Mouse (Mus musculus): ENCODE results near the gene Sidt2. TPM values are rescaled to one million over a fixed set of nuclear protein-coding genes. Genes with fewer than 3 reads are reported as not detected.

The Sidt2 gene
- total and polyA plus RNA-seq, 3 experiments, result 14.6 to 54.4 (median 25.7) TPM

DNA sequence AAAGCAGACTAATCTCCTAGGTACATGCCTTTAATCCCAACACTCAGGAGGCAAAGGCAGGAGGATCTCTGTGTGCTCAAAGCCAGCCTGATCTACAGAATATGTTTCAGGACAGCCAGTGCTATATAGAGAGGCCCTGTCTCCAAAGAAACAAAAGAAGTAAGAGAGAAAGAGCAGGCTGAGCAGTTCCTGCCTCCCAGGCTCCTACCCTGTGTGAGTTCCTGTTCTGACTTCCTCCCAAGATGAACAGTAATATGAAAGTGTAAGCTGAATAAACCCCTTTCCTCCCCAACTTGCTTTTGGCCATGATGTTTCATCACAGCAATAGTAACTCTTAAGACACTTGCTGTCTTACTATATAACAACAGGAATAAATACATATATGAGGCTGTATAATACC lies 61.4 kb downstream of the Sidt2 start:
- DNase-seq (ENCODE audit: low spot score), result no peak
- TF ChIP-seq CTCF (IDR thresholded peaks at IDR 0.05; ENCODE audit: low read depth, low read length) (no peak), GATA2 (IDR thresholded peaks at IDR 0.05; ENCODE audit: borderline replicate concordance, low read depth, low read length) (no peak), POLR2AphosphoS5 (IDR thresholded peaks at IDR 0.05; ENCODE audit: insufficient replicate concordance, low read depth, low read length) (no peak), TAL1 (conservative IDR thresholded peaks at IDR 0.05; ENCODE audit: low read depth, low read length) (no peak), GATA1 (IDR thresholded peaks at IDR 0.05; ENCODE audit: borderline replicate concordance, low read length) (no peak)
- Histone ChIP-seq H3K27me3 (ENCODE audit: insufficient read depth, low read length) (no peaks in the 10 kb centered on the region), H3K4me1 (ENCODE audit: insufficient read depth, low read depth, low read length) (peaks cover 9% of the 10 kb centered on the region; the same call in 1 of the 2 replicates), H3K9me3 (replicated peaks) (no peaks in the 10 kb centered on the region), H3K4me3 (ENCODE audit: low read depth, low read length) (no peak overlapping the region), H3K36me3 (replicated peaks) (peaks cover 85% of the 10 kb centered on the region)
- ATAC-seq (ENCODE audit: extremely low read depth, insufficient number of reproducible peaks, low FRiP score, poor library complexity, severe bottlenecking), result no peak

Other genes starting within 250 kb of the Sidt2 start
- gene Cep164, start 126.6 kb downstream of the Sidt2 start, total RNA-seq (2014; fragmentation: Nextera tagmentation), result 38.3 and 77.4 TPM in 2 replicates
- gene Cep164, start 126.6 kb downstream of the Sidt2 start, total RNA-seq (2017), result 17.1 and 21.9 TPM in 2 replicates
- 95.3 and 106 TPM in 2 replicates for gene Cep164, start 126.6 kb downstream of the Sidt2 start, polyA plus RNA-seq (2012)
- gene Bace1, start 116.7 kb downstream of the Sidt2 start, total RNA-seq (2014; fragmentation: Nextera tagmentation), result not detected in 2 replicates
- gene Bace1, start 116.7 kb downstream of the Sidt2 start, total RNA-seq (2017), result 0.17 and 0.22 TPM in 2 replicates
- 0.06 and 0.07 TPM in 2 replicates for gene Bace1, start 116.7 kb downstream of the Sidt2 start, polyA plus RNA-seq (2012)
- gene Pcsk7, start 48.8 kb downstream of the Sidt2 start, total RNA-seq (2014; fragmentation: Nextera tagmentation), result 7.1 and 7.3 TPM in 2 replicates
- 11.8 and 19.1 TPM in 2 replicates for gene Pcsk7, start 48.8 kb downstream of the Sidt2 start, total RNA-seq (2017)
- gene Pcsk7, start 48.8 kb downstream of the Sidt2 start, polyA plus RNA-seq (2012), result 5.3 and 6.3 TPM in 2 replicates
- gene Rnf214, start 48.3 kb downstream of the Sidt2 start, total RNA-seq (2014; fragmentation: Nextera tagmentation), result 33.5 and 42.4 TPM in 2 replicates
- gene Rnf214, start 48.3 kb downstream of the Sidt2 start, total RNA-seq (2017), result 22.4 and 31.7 TPM in 2 replicates
- 11.2 and 16.7 TPM in 2 replicates for gene Rnf214, start 48.3 kb downstream of the Sidt2 start, polyA plus RNA-seq (2012)
- not detected in 2 replicates for gene Tagln, start 19.2 kb downstream of the Sidt2 start, total RNA-seq (2014; fragmentation: Nextera tagmentation)
- 0.38 TPM in 1 of 2 replicates, not detected in the other for gene Tagln, start 19.2 kb downstream of the Sidt2 start, total RNA-seq (2017)
- gene Tagln, start 19.2 kb downstream of the Sidt2 start, polyA plus RNA-seq (2012), result 0.03 and 0.07 TPM in 2 replicates
- gene Pafah1b2, start 57.4 kb upstream of the Sidt2 start, total RNA-seq (2014; fragmentation: Nextera tagmentation), result 61.1 and 65.5 TPM in 2 replicates
- gene Pafah1b2, start 57.4 kb upstream of the Sidt2 start, total RNA-seq (2017), result 96.7 and 134 TPM in 2 replicates
- gene Pafah1b2, start 57.4 kb upstream of the Sidt2 start, polyA plus RNA-seq (2012), result 126 and 154 TPM in 2 replicates
- 99.0 and 111 TPM in 2 replicates for gene Sik3, start 57.6 kb upstream of the Sidt2 start, total RNA-seq (2014; fragmentation: Nextera tagmentation)
- 30.1 and 30.5 TPM in 2 replicates for gene Sik3, start 57.6 kb upstream of the Sidt2 start, total RNA-seq (2017)
- 41.8 and 49.1 TPM in 2 replicates for gene Sik3, start 57.6 kb upstream of the Sidt2 start, polyA plus RNA-seq (2012)